ENCODE assay signal across 17 mouse cellular contexts in the genomic region with DNA sequence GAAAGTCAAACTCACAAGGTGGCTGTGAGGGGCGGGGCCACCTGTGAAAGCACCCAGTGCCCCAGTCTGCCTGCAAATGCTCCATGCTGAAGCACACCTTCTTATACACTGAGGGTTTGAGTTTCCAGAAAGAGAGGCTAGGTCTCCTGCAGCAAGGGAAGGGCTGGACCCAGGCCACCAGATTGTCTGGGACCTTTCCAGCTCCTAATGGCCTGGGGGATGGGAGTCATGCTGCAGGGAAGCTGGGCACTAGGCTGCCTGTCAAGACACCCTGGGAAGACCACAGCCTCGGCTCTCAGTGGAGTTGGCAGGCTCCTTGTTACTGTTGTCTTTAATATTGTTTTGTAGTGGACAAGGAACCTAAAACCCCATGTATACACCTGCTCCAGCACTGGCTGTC. TPM values are rescaled to one million over a fixed set of nuclear protein-coding genes. Genes with fewer than 3 reads are reported as not detected.
DNase-seq lines count a peak whose midpoint lies in the region; ATAC-seq and TF ChIP-seq lines count a peak whose summit lies in the region.
"Had no signal": no experiment of that assay in that cellular context is flagged by ENCODE, and none has a peak within 500 bp of the region (broad histone marks: within the 10 kb centered on the region; RNA-seq: fewer than 3 reads in every experiment).

No protein-coding gene starts in this region.

- intact Hi-C loops in heart, postnatal 14 days (cut with DNase I), result no loop called here

- no peak for ATAC-seq in neural tube, embryonic 13.5 days (ENCODE audit: low read depth)
- ATAC-seq in neural tube, embryonic 15.5 days (ENCODE audit: low FRiP score), result no peak
- no peak for ATAC-seq in stomach, postnatal 0 days (ENCODE audit: low FRiP score, low TSS enrichment)
- ATAC-seq: midbrain, embryonic 16.5 days; Patski had no signal

- TF ChIP-seq CTCF in stomach, postnatal 0 days (IDR thresholded peaks at IDR 0.05; ENCODE audit: low read depth), result no peak

- no peak overlapping the region for H3K4me3 ChIP-seq in neural tube, embryonic 13.5 days
- H3K4me3 ChIP-seq in neural tube, embryonic 15.5 days (replicated peaks), result no peak overlapping the region
- H3K4me3 ChIP-seq in stomach, postnatal 0 days (ENCODE audit: low read depth, low read length), result no peak overlapping the region
- H3K4me3 ChIP-seq: hindbrain, embryonic 15.5 days had no signal

- no peak overlapping the region for H3K27ac ChIP-seq in neural tube, embryonic 13.5 days (replicated peaks)
- H3K27ac ChIP-seq in neural tube, embryonic 15.5 days (replicated peaks), result no peak overlapping the region
- no peak overlapping the region for H3K27ac ChIP-seq in stomach, postnatal 0 days (replicated peaks)
- H3K27ac ChIP-seq: hindbrain, embryonic 15.5 days; kidney, postnatal 0 days had no signal

- H3K36me3 ChIP-seq in neural tube, embryonic 13.5 days, result no peaks in the 10 kb centered on the region
- no peaks in the 10 kb centered on the region; the same call in 1 of the 2 replicates for H3K36me3 ChIP-seq in neural tube, embryonic 15.5 days
- H3K36me3 ChIP-seq in stomach, postnatal 0 days (ENCODE audit: control insufficient read depth, insufficient read depth, low read length), result peaks cover 4% of the 10 kb centered on the region; the same call in 1 of the 2 replicates
- H3K36me3 ChIP-seq: hindbrain, embryonic 15.5 days had no signal

- no peaks in the 10 kb centered on the region for H3K27me3 ChIP-seq in neural tube, embryonic 13.5 days
- H3K27me3 ChIP-seq in neural tube, embryonic 15.5 days (replicated peaks), result no peaks in the 10 kb centered on the region
- no peaks in the 10 kb centered on the region for H3K27me3 ChIP-seq in stomach, postnatal 0 days (ENCODE audit: control insufficient read depth, insufficient read depth, low read length)
- H3K27me3 ChIP-seq: CH12.LX; hindbrain, embryonic 15.5 days; Patski had no signal

- peak overlapping the region; percentile 41; the same call in 1 of the 2 replicates for H3K9ac ChIP-seq in neural tube, embryonic 13.5 days
- no peak overlapping the region for H3K9ac ChIP-seq in neural tube, embryonic 15.5 days (replicated peaks)
- H3K9ac ChIP-seq in stomach, postnatal 0 days (ENCODE audit: low read length), result 0 out of 2 replicates have a peak overlapping the region, but pooled peaks have one; percentile 27
- H3K9ac ChIP-seq: hindbrain, embryonic 15.5 days had no signal

- no peak for TF ChIP-seq EP300 in stomach, postnatal 0 days (optimal IDR thresholded peaks at IDR 0.05)

- no peaks in the 10 kb centered on the region for H3K9me3 ChIP-seq in neural tube, embryonic 13.5 days
- no peaks in the 10 kb centered on the region for H3K9me3 ChIP-seq in neural tube, embryonic 15.5 days (replicated peaks)
- H3K9me3 ChIP-seq in stomach, postnatal 0 days (ENCODE audit: control insufficient read depth, low read length), result no peaks in the 10 kb centered on the region
- H3K9me3 ChIP-seq: hindbrain, embryonic 15.5 days had no signal

- 79% methylated on average over 2 of the region's 2 CpGs for WGBS in neural tube, embryonic 13.5 days
- 73% methylated on average over 2 of the region's 2 CpGs for WGBS in neural tube, embryonic 15.5 days
- 55% methylated on average over 2 of the region's 2 CpGs for WGBS in stomach, postnatal 0 days

- H3K4me1 ChIP-seq in neural tube, embryonic 13.5 days (replicated peaks), result peaks cover 17% of the 10 kb centered on the region
- peaks cover 20% of the 10 kb centered on the region for H3K4me1 ChIP-seq in neural tube, embryonic 15.5 days
- 0 out of 2 replicates have a peak, but pooled peaks cover 2% of the 10 kb centered on the region for H3K4me1 ChIP-seq in stomach, postnatal 0 days (replicated peaks; ENCODE audit: control insufficient read depth, insufficient read depth)

- peak; percentile 64 to 70 for DNase-seq in heart, adult 18-20 months
- no peak for DNase-seq in heart, adult 9 months (ENCODE audit: low spot score in 2 of 2)
- DNase-seq in heart, postnatal 14 days, result peak; percentile 45 to 63
- DNase-seq in stomach, postnatal 0 days (ENCODE audit: low spot score), result no peak
- DNase-seq in spleen, adult 12 weeks (ENCODE audit: low spot score), result no peak
- DNase-seq in kidney, postnatal 14 days, result no peak
- DNase-seq: adrenal gland, adult 8-10 months; lung, adult 18-20 months; right cerebral cortex, adult 18-20 months had no signal

- H3K4me2 ChIP-seq in neural tube, embryonic 13.5 days, result no peak overlapping the region
- no peak overlapping the region for H3K4me2 ChIP-seq in neural tube, embryonic 15.5 days
- no peak overlapping the region for H3K4me2 ChIP-seq in stomach, postnatal 0 days (replicated peaks; ENCODE audit: low read depth)
- H3K4me2 ChIP-seq: hindbrain, embryonic 15.5 days had no signal

RNA-seq across cellular contexts. Expression of gene Opa3, which starts 8.3 kb away (rescaled TPM):
- 10 to 100 TPM; 65.1 to 70.8 TPM for total RNA-seq in heart, adult 18-20 months (2021)
- 38.7 and 39.9 TPM in 2 replicates for polyA plus RNA-seq in neural tube, embryonic 13.5 days (2015; fragmentation: Nextera tagmentation; extraction: Ambion mirVana)
- polyA plus RNA-seq in neural tube, embryonic 15.5 days (2015; fragmentation: Nextera tagmentation; extraction: Ambion mirVana), result 37.8 and 37.9 TPM in 2 replicates
- 10 to 100 TPM; 54.8 to 58.3 TPM for total RNA-seq in heart, postnatal 14 days (2021)
- 20.3 and 20.7 TPM in 2 replicates for polyA plus RNA-seq in stomach, postnatal 0 days (2015; fragmentation: Nextera tagmentation; extraction: Ambion mirVana)

RNA-seq across cellular contexts. Expression of gene Gpr4, which starts 24.1 kb away (rescaled TPM):
- 1 to 10 TPM; 5.5 to 7.1 TPM for total RNA-seq in heart, adult 18-20 months (2021)
- 2.0 and 2.6 TPM in 2 replicates for polyA plus RNA-seq in neural tube, embryonic 13.5 days (2015; fragmentation: Nextera tagmentation; extraction: Ambion mirVana)
- 3.1 and 3.3 TPM in 2 replicates for polyA plus RNA-seq in neural tube, embryonic 15.5 days (2015; fragmentation: Nextera tagmentation; extraction: Ambion mirVana)
- total RNA-seq in heart, postnatal 14 days (2021), result 10 to 100 TPM in 1 of 2 experiments, 1 to 10 TPM in 1; 9.9 to 11.2 TPM
- polyA plus RNA-seq in stomach, postnatal 0 days (2015; fragmentation: Nextera tagmentation; extraction: Ambion mirVana), result 0.85 and 1.3 TPM in 2 replicates
- total RNA-seq: common myeloid progenitor, adult 5-6 weeks had no signal

RNA-seq across cellular contexts. Expression of gene Vasp, which starts 35.2 kb away (rescaled TPM):
- 10 to 100 TPM; 26.7 to 27.7 TPM for total RNA-seq in heart, adult 18-20 months (2021)
- polyA plus RNA-seq in neural tube, embryonic 13.5 days (2015; fragmentation: Nextera tagmentation; extraction: Ambion mirVana), result 41.2 and 46.3 TPM in 2 replicates
- polyA plus RNA-seq in neural tube, embryonic 15.5 days (2015; fragmentation: Nextera tagmentation; extraction: Ambion mirVana), result 40.9 and 55.5 TPM in 2 replicates
- total RNA-seq in heart, postnatal 14 days (2021), result 10 to 100 TPM; 55.7 to 59.1 TPM
- 108 and 120 TPM in 2 replicates for polyA plus RNA-seq in stomach, postnatal 0 days (2015; fragmentation: Nextera tagmentation; extraction: Ambion mirVana)

RNA-seq across cellular contexts. Expression of gene Ppm1n, which starts 43.5 kb away (rescaled TPM):
- total RNA-seq in heart, adult 18-20 months (2021), result not detected
- 0.41 and 0.59 TPM in 2 replicates for polyA plus RNA-seq in neural tube, embryonic 13.5 days (2015; fragmentation: Nextera tagmentation; extraction: Ambion mirVana)
- 1.3 TPM in 2 replicates for polyA plus RNA-seq in neural tube, embryonic 15.5 days (2015; fragmentation: Nextera tagmentation; extraction: Ambion mirVana)
- not detected for total RNA-seq in heart, postnatal 14 days (2021)
- polyA plus RNA-seq in stomach, postnatal 0 days (2015; fragmentation: Nextera tagmentation; extraction: Ambion mirVana), result 0.17 and 0.21 TPM in 2 replicates
- total RNA-seq: adrenal gland, adult 8-10 months; CH12.LX; common myeloid progenitor, adult 5-6 weeks had no signal

RNA-seq across cellular contexts. Expression of gene Rtn2, which starts 46.0 kb away (rescaled TPM):
- 100 to 1,000 TPM; 124 to 132 TPM for total RNA-seq in heart, adult 18-20 months (2021)
- polyA plus RNA-seq in neural tube, embryonic 13.5 days (2015; fragmentation: Nextera tagmentation; extraction: Ambion mirVana), result 103 and 117 TPM in 2 replicates
- polyA plus RNA-seq in neural tube, embryonic 15.5 days (2015; fragmentation: Nextera tagmentation; extraction: Ambion mirVana), result 105 and 121 TPM in 2 replicates
- total RNA-seq in heart, postnatal 14 days (2021), result 100 to 1,000 TPM; 106 to 122 TPM
- 10.1 and 12.1 TPM in 2 replicates for polyA plus RNA-seq in stomach, postnatal 0 days (2015; fragmentation: Nextera tagmentation; extraction: Ambion mirVana)

Comparison
In these comparisons a context has a peak if more than half of its experiments do, and no peak if none do; other contexts are left out.
1. DNase-seq: peak in heart, adult 18-20 months (2 of 2) and heart, postnatal 14 days (2 of 2); none in heart, adult 9 months (0 of 2), stomach, postnatal 0 days (single experiment), spleen, adult 12 weeks (single experiment) and kidney, postnatal 14 days (single experiment).